Mouse (Mus musculus): ENCODE results near the gene Olfr1368.
"Not testable (repeated sequence)": the region's sequence is repeated elsewhere in the genome, so short reads cannot be mapped to it uniquely, and the experiment has no call there.

Gene Olfr1368

GRCm38 (mm10) chr13:21168371-21169011 is 22.8 kb upstream of the Olfr1368 start:
- in situ Hi-C loops (cut with MboI, MseI), result loop anchor here (5.0 kb wide), 1 partner anchor 64 kb away; no protein-coding TSS in a partner anchor

- in situ Hi-C loops (cut with MboI, MseI), result loop anchor here (5.0 kb wide), 1 partner anchor 64 kb away; no protein-coding TSS in a partner anchor
Measured at GRCm38 (mm10) chr13:21167910-21168300, 22.2 kb upstream of the Olfr1368 start.

- in situ Hi-C loops (cut with MboI, MseI), result loop anchor here (5.0 kb wide), 1 partner anchor 65 kb away; no protein-coding TSS in a partner anchor
Measured at GRCm38 (mm10) chr13:21166936-21167909, 21.6 kb upstream of the Olfr1368 start.

GRCm38 (mm10) chr13:21162591-21162990 is 16.9 kb upstream of the Olfr1368 start:
- in situ Hi-C loops (cut with MboI, MseI), result no loop called here

- in situ Hi-C loops (cut with MboI, MseI), result no loop called here
Measured at GRCm38 (mm10) chr13:21161591-21161990, 15.9 kb upstream of the Olfr1368 start.

GRCm38 (mm10) chr13:21160657-21161590 is 15.3 kb upstream of the Olfr1368 start:
- in situ Hi-C loops (cut with MboI, MseI), result no loop called here

GRCm38 (mm10) chr13:21160041-21160511 is 14.4 kb upstream of the Olfr1368 start:
- in situ Hi-C loops (cut with MboI, MseI), result no loop called here

GRCm38 (mm10) chr13:21159475-21159819 is 13.8 kb upstream of the Olfr1368 start:
- in situ Hi-C loops (cut with MboI, MseI), result no loop called here

- in situ Hi-C loops (cut with MboI, MseI), result no loop called here
Measured at GRCm38 (mm10) chr13:21158785-21159474, 13.3 kb upstream of the Olfr1368 start.

- in situ Hi-C loops (cut with MboI, MseI), result no loop called here
Measured at GRCm38 (mm10) chr13:21158071-21158470, 12.4 kb upstream of the Olfr1368 start.

GRCm38 (mm10) chr13:21155888-21156287 is 10.2 kb upstream of the Olfr1368 start:
- in situ Hi-C loops (cut with MboI, MseI), result no loop called here

- in situ Hi-C loops (cut with MboI, MseI), result no loop called here
Measured at GRCm38 (mm10) chr13:21142421-21142820, 3.2 kb downstream of the Olfr1368 start.

- in situ Hi-C loops (cut with MboI, MseI), result not testable (repeated sequence)
Measured at GRCm38 (mm10) chr13:21129339-21129738, 16.3 kb downstream of the Olfr1368 start, which contains the start of gene Olfr263. TSS of gene Olfr263 (plus strand) at chr13:21129639.

- in situ Hi-C loops (cut with MboI, MseI), result no loop called here
Measured at GRCm38 (mm10) chr13:21114121-21114520, 31.5 kb downstream of the Olfr1368 start.

GRCm38 (mm10) chr13:21111183-21111582 is 34.5 kb downstream of the Olfr1368 start, which contains the start of gene Olfr1369-ps1:
TSS of gene Olfr1369-ps1 (plus strand) at chr13:21111483.
- in situ Hi-C loops (cut with MboI, MseI), result not testable (repeated sequence)

GRCm38 (mm10) chr13:21110441-21110840 is 35.2 kb downstream of the Olfr1368 start:
- in situ Hi-C loops (cut with MboI, MseI), result no loop called here

GRCm38 (mm10) chr13:21109759-21110158 is 35.9 kb downstream of the Olfr1368 start:
- in situ Hi-C loops (cut with MboI, MseI), result no loop called here

All from T-helper 2 cell (primary cell).